Mouse (Mus musculus) adrenal gland (tissue): ENCODE results near the gene Plekha5.
"Not testable (repeated sequence)": the region's sequence is repeated elsewhere in the genome, so short reads cannot be mapped to it uniquely, and the experiment has no call there.

Experiments
- intact Hi-C: fragments of 180-260 bp; cut with DNase I; formaldehyde crosslinking; loops from one replicate; pipeline ENCODE4 v1.15.1; 2025

Gene Plekha5

DNA sequence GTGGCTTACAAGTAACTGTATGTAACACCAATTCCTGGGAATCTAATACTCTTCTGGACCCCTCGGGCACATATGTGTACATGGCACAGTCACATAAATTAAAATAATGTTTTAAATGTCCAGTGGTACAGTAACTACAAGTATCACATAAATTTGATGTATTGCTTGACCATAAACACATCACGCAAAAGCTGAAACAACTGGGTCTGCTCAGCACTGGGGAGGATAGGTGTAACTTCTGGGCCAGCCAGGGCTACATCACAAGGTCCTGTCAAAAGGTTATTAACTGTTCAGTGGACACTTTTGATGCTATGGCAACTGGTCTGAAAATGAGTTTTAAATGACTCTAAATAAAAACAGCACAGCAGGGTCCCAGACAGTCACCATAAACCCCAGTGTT, 143.3 kb downstream of the Plekha5 start:
- intact Hi-C loops, result no loop called here

- intact Hi-C loops, result no loop called here
Measured at GRCm38 (mm10) chr6:140567897-140568296, 144.0 kb downstream of the Plekha5 start.

GRCm38 (mm10) chr6:140570152-140570551, 146.3 kb downstream of the Plekha5 start:
- intact Hi-C loops, result no loop called here

GRCm38 (mm10) chr6:140574943-140575342, 151.1 kb downstream of the Plekha5 start:
- intact Hi-C loops, result no loop called here

DNA sequence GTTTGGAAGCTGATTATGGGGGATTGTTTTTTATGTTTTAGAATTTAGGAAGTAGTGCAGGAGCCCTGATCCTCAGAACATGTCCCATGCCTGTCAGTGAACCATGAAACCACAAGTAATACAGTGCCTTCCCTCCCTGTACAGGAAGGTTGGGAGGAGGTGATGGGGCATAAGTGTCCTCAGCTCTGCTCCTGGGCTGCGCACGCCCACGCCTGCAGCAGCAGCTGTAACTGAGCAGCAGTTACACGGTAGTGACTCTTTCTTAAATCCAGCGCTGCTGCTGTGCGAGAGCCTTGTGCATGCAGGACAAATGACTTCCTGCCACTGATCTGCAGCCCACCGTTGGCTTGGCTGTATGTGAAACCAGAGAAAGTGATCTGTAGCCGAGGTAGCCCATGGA, 152.3 kb downstream of the Plekha5 start:
- intact Hi-C loops, result no loop called here

GRCm38 (mm10) chr6:140576961-140577821, 153.3 kb downstream of the Plekha5 start:
- intact Hi-C loops, result no loop called here

DNA sequence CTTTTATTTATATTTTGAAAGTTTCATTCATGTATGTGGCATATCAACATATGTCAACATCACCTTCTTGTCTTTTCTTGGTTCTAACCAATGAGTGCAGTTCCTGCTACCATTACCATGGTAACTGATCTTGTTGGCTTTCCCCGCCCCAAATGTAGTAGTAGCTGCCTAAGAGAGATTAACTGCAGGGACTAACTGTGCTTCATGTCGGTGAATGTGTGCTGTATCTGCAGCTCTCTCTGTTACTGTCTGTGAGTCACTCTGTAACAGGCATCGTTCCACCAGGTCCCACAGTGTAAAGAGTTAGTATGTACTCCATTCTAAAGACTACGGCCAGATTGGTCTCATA, 153.9 kb downstream of the Plekha5 start:
- intact Hi-C loops, result no loop called here

GRCm38 (mm10) chr6:140578985-140579384, 155.1 kb downstream of the Plekha5 start:
- intact Hi-C loops, result not testable (repeated sequence)

GRCm38 (mm10) chr6:140580170-140580569, 156.3 kb downstream of the Plekha5 start:
- intact Hi-C loops, result no loop called here

GRCm38 (mm10) chr6:140586714-140587259, 162.9 kb downstream of the Plekha5 start:
- intact Hi-C loops, result no loop called here

- intact Hi-C loops, result no loop called here
Measured at GRCm38 (mm10) chr6:140591331-140591730, 167.5 kb downstream of the Plekha5 start.

GRCm38 (mm10) chr6:140592713-140593112, 168.9 kb downstream of the Plekha5 start:
- intact Hi-C loops, result no loop called here

DNA sequence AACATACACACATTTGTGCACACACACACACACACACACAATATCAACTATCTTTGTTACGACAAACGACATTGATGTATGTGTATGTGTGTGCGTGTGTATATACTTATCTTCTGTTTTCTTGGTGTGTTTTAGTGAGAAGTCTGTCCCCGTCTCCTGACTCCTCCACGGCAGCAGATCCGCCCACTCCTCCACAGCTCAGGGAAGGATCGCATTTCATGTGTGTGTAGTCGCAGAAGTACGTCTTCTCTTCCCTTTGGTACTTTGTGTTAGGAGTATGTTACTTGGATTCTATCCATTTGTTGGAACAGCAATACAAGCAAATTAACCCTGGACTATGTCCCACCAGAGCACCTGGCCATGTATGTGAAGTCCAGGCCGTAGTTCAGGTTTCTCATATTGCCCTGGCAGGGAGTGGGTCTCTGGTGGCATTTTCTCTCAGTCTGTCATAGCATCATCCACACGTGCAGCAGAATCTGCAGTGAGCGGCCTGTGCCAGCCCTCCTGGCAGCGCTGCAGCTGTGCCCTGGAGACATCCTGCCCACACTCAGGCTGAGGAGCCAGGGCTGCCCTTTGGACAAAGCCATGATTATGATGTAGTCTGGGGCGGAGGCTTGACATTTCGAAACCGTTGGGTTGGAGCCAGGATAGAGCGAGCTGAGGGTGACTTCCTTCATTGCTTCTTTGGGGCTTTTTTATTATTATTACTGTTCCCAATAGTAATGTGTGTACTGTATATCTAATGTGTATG, 169.7 kb downstream of the Plekha5 start:
- intact Hi-C loops, result no loop called here

DNA sequence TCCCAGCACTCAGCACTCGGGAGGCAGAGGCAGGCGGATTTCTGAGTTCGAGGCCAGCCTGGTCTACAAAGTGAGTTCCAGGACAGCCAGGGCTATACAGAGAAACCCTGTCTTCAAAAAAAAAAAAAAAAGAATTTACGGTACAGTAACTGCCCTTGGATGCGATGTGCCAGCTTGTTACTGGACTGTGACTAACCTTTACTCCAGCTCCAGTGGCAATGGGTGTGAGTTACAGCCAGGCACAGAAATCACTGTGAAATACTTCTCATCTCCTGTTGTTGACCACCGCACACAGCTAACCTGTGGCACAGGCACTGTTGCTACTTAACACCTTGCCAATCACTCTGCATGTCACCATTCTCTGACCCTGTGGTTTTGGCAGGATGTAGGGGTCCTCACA, 171.7 kb downstream of the Plekha5 start:
- intact Hi-C loops, result not testable (repeated sequence)

GRCm38 (mm10) chr6:140597381-140598329, 173.8 kb downstream of the Plekha5 start:
- intact Hi-C loops, result no loop called here

- intact Hi-C loops, result no loop called here
Measured at GRCm38 (mm10) chr6:140598516-140598915, 174.7 kb downstream of the Plekha5 start.

DNA sequence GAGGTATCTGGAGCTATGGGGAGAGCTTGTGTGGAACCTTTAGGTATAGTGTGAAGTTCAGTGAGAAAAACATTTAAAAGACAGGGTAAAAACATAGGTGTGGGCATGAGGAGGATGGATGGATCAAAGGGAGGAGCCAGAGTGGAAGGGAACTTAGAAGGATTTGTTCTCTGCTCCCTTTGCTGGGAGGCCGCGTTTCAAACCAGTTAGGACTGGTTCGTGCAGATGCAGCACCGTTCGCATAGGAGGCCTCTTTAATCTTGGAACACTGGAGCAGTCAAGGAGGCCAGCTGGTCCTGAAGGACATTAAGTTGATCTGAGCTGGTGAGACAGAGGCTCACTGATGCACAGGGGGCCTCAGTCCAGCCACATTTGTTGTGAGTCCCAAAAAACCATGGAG, 175.5 kb downstream of the Plekha5 start:
- intact Hi-C loops, result no loop called here

- intact Hi-C loops, result not testable (repeated sequence)
Measured at GRCm38 (mm10) chr6:140600671-140601070, 176.8 kb downstream of the Plekha5 start.

DNA sequence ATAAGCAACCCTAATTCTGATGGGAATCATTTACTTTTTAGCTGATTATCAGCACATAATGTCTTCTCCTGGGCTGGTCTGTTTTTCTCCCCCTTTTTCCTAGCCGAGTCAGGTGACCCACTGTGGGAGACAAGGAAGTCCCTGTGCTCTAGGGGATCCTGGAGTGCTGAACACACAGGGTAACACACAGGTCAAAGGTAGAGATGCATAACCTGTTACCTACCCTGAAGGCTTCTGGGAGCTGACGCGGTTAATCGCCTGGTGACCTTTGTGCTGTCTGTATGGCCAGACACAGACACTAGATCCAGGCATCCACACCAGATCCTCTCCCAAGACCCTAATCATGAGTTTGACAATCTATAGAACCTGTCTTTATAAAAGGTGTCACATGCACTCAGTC, 177.3 kb downstream of the Plekha5 start:
- intact Hi-C loops, result no loop called here

GRCm38 (mm10) chr6:140603228-140603944, 179.5 kb downstream of the Plekha5 start:
- intact Hi-C loops, result no loop called here
